Mouse (Mus musculus) neural tube, embryonic 13.5 days (tissue): Measurements from ENCODE around the gene Ophn1. TPM values are rescaled to one million over a fixed set of nuclear protein-coding genes. Genes with fewer than 3 reads are reported as not detected.

Source experiments
- ATAC-seq: fragments of 200-750 bp; cut with Nextera tagmentation; 2 replicates; pipeline ENCODE4 v1.8.0; 2017; ENCODE audit warnings: low read depth, mild to moderate bottlenecking, moderate TSS enrichment, moderate library complexity
- H3K27ac ChIP-seq: fragments of 300-500 bp; sonication (generic); replicated peaks from 2 replicates; pipeline ENCODE4 v1.5.1; 2015; ENCODE audit warnings: moderate library complexity, mild to moderate bottlenecking, inconsistent platforms
- H3K27me3 ChIP-seq: fragments of 300-500 bp; sonication (generic); 2 replicates; pipeline ENCODE4 v1.6.1; 2015; ENCODE audit warnings: mild to moderate bottlenecking, inconsistent platforms
- H3K36me3 ChIP-seq: fragments of 300-500 bp; sonication (generic); 2 replicates; pipeline ENCODE4 v1.6.1; 2015; ENCODE audit warnings: mild to moderate bottlenecking, inconsistent platforms
- H3K4me1 ChIP-seq: fragments of 300-500 bp; sonication (generic); replicated peaks from 2 replicates; pipeline ENCODE4 v1.6.1; 2015; ENCODE audit warnings: inconsistent platforms
- H3K4me2 ChIP-seq: fragments of 300-500 bp; sonication (generic); 2 replicates; pipeline ENCODE4 v1.6.1; 2015; ENCODE audit warnings: inconsistent platforms, mild to moderate bottlenecking, moderate library complexity
- H3K4me3 ChIP-seq: fragments of 300-500 bp; sonication (generic); 2 replicates; pipeline ENCODE4 v1.5.1; 2015; ENCODE audit warnings: mild to moderate bottlenecking, inconsistent platforms
- H3K9ac ChIP-seq: fragments of 300-500 bp; sonication (generic); 2 replicates; pipeline ENCODE4 v1.6.1; 2015; ENCODE audit warnings: moderate library complexity, mild to moderate bottlenecking, inconsistent platforms
- H3K9me3 ChIP-seq: fragments of 300-500 bp; sonication (generic); 2 replicates; pipeline ENCODE4 v1.6.1; 2016; ENCODE audit warnings: inconsistent platforms
- WGBS: fragments of 180-500 bp; shearing (Covaris S2); methylation state at CpG from one replicate; pipeline ENCODE4 v1.1.7; 2015; 5-methylcytosine and 5-hydroxymethylcytosine counted together
- microRNA-seq: library from miRNA; unstranded; fragments of <30 nt; microRNA quantifications from one replicate; pipeline ENCODE4, GENCODE M21; 2016
- polyA plus RNA-seq: library from polyadenylated mRNA; unstranded; fragments of >200 nt; fragmentation: Nextera tagmentation; extraction: Ambion mirVana; gene quantifications from 2 replicates; pipeline ENCODE4 v1.2.1, GENCODE M21; 2015

Ophn1 gene
- polyA plus RNA-seq, 1 experiment from 2014 or later: 36.4 TPM

DNA sequence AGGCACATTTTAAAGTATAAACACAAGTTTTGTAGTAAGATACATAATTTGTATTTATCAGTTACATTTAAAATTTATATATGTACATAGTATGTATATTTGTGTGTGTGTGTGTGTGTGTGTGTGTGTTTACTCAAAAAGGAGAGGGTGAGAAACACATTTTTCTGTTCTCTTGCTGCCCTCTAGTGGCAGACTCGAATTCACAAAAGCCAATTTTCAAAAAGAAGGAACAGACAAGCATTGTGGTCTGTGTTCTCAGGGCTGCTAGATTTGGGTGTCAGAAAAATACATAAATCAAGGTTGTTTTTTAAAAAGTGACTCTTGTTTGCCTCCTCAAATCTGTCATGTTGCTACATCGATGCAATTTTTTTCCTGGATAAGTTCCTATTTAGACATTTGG is 272.0 kb downstream of the Ophn1 start:
- Histone ChIP-seq H3K4me2 (no peak overlapping the region), H3K4me3 (no peak overlapping the region), H3K27ac (no peak overlapping the region), H3K36me3 (no peaks in the 10 kb centered on the region), H3K9ac (no peak overlapping the region), H3K27me3 (no peaks in the 10 kb centered on the region), H3K4me1 (no peaks in the 10 kb centered on the region), H3K9me3 (no peaks in the 10 kb centered on the region)
- WGBS: 4% methylated on average over 2 of the region's 2 CpGs
- ATAC-seq: no peak

DNA sequence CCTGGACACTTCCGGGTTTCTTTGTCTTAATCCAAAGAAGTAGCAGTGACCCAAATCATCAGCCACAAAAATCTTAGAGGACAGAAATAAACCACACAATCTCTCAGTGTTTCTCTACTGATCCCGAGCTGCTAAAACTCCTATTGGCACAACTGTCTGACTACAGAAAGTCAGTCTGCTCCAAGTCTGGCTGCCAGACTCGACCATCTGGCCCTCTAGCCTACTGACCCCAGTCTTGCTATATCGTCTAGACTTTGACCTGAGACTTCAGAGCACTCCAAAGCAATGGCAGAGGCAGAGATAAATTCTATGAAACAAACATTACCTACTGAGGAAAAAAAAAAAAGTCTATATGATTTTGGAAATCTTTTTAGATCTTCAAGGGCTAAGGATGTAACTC is 273.4 kb downstream of the Ophn1 start:
- no peak overlapping the region for H3K9ac ChIP-seq
- no peak overlapping the region for H3K27ac ChIP-seq
- whole genome bisulfite sequencing: 75% methylated on average over 4 of the region's 4 CpGs
- no peaks in the 10 kb centered on the region for H3K9me3 ChIP-seq
- no peak for ATAC-seq
- H3K36me3 ChIP-seq: no peaks in the 10 kb centered on the region
- no peaks in the 10 kb centered on the region for H3K27me3 ChIP-seq
- no peak overlapping the region for H3K4me2 ChIP-seq
- no peak overlapping the region for H3K4me3 ChIP-seq
- no peaks in the 10 kb centered on the region for H3K4me1 ChIP-seq

GRCm38 (mm10) chrX:98574201-98574600 is 316.6 kb downstream of the Ophn1 start:
- H3K4me1 ChIP-seq: no peaks in the 10 kb centered on the region
- ATAC-seq: no peak
- no peaks in the 10 kb centered on the region for H3K36me3 ChIP-seq
- H3K9me3 ChIP-seq: no peaks in the 10 kb centered on the region
- H3K4me2 ChIP-seq: no peak overlapping the region
- H3K4me3 ChIP-seq: no peak overlapping the region
- no peak overlapping the region for H3K27ac ChIP-seq
- H3K9ac ChIP-seq: no peak overlapping the region
- no peaks in the 10 kb centered on the region for H3K27me3 ChIP-seq

GRCm38 (mm10) chrX:98546458-98546857 is 344.4 kb downstream of the Ophn1 start:
- ATAC-seq: no peak
- Histone ChIP-seq H3K27ac (no peak overlapping the region), H3K36me3 (no peaks in the 10 kb centered on the region), H3K4me3 (no peak overlapping the region), H3K9ac (no peak overlapping the region), H3K9me3 (no peaks in the 10 kb centered on the region), H3K4me2 (no peak overlapping the region), H3K4me1 (no peaks in the 10 kb centered on the region), H3K27me3 (no peaks in the 10 kb centered on the region)
- 85% methylated on average over 1 of the region's 1 CpGs for WGBS

- Histone ChIP-seq H3K4me2 (no peak overlapping the region), H3K9ac (no peak overlapping the region), H3K4me1 (no peaks in the 10 kb centered on the region), H3K9me3 (no peaks in the 10 kb centered on the region), H3K27me3 (no peaks in the 10 kb centered on the region), H3K36me3 (no peaks in the 10 kb centered on the region), H3K27ac (no peak overlapping the region), H3K4me3 (no peak overlapping the region)
- 85% methylated on average over 2 of the region's 2 CpGs for WGBS
- ATAC-seq: no peak
Observed at GRCm38 (mm10) chrX:98515329-98515728, 375.5 kb downstream of the Ophn1 start.

- H3K4me2 ChIP-seq: no peak overlapping the region
- H3K9ac ChIP-seq: no peak overlapping the region
- H3K27ac ChIP-seq: no peak overlapping the region
- no peaks in the 10 kb centered on the region for H3K4me1 ChIP-seq
- H3K36me3 ChIP-seq: no peaks in the 10 kb centered on the region
- WGBS: 61% methylated on average over 3 of the region's 3 CpGs
- no peak for ATAC-seq
- H3K27me3 ChIP-seq: no peaks in the 10 kb centered on the region
- no peaks in the 10 kb centered on the region for H3K9me3 ChIP-seq
- no peak overlapping the region for H3K4me3 ChIP-seq
Observed at GRCm38 (mm10) chrX:98514359-98514904, 376.4 kb downstream of the Ophn1 start.

Small RNA genes lying within 50 kb of the gene (microRNA-seq; reads per million reads assigned to microRNA genes)
- gene Gm27554: not detected

Other genes starting within 250 kb of the Ophn1 start
- gene Yipf6, start 45.3 kb upstream of the Ophn1 start, polyA plus RNA-seq: 15.4 and 20.7 TPM in 2 replicates
- gene Stard8, start 112.2 kb upstream of the Ophn1 start, polyA plus RNA-seq: 4.9 and 6.3 TPM in 2 replicates
- 39.8 and 41.5 TPM in 2 replicates for gene Efnb1, start 245.1 kb upstream of the Ophn1 start, polyA plus RNA-seq